Mouse (Mus musculus): ENCODE results near the gene Hsd17b1. TPM values are rescaled to one million over a fixed set of nuclear protein-coding genes. Genes with fewer than 3 reads are reported as not detected.

The Hsd17b1 gene
- 2.4 and 3.4 TPM in 2 replicates for total RNA-seq (2012; rRNA removed)

DNA sequence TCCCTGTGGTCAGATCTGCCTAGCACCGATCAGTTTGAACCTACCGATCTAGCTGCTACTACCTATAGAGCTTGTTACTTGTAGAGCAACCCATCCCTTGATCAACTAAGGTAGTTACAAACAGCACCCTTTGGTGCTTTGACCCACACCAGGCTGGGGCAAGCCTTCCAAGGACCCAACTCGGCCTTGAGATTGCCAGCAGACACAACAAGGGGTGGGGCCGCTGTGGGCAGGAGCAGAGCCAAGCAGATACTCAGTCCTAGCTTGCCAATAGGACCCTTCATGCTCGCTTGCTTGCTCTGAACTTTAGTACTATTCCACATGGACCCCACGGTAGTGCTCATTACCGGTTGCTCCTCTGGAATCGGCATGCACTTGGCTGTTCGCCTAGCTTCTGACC lies at the start of gene Hsd17b1:
TSS of gene Hsd17b1 (plus strand) at position 291 of the 400 bp plus-strand sequence.
- H3K36me3 ChIP-seq (ENCODE audit: control insufficient read depth, insufficient read depth, low read length, poor library complexity, severe bottlenecking): no peaks in the 10 kb centered on the region
- no peak for DNase-seq (ENCODE audit: low read depth, low spot score)
- in situ Hi-C loops (cut with MboI; ENCODE audit: low sequenced_read_pairs in 2 of 2, unreplicated experiment in 2 of 2): no loop called here
- H3K4me3 ChIP-seq (ENCODE audit: insufficient read depth in 1 of 2, low read depth in 1 of 2, low read length in 2 of 2, poor library complexity in 1 of 2, severe bottlenecking in 1 of 2): peak within 1 kb of the TSS; percentile 48 to 56
- TF ChIP-seq ZC3H11A (IDR thresholded peaks at IDR 0.05; ENCODE audit: borderline replicate concordance, low read depth, low read length): no peak
- TF ChIP-seq MAFK (IDR thresholded peaks at IDR 0.05; ENCODE audit: insufficient read depth, low read depth, low read length): no peak
- no peak for TF ChIP-seq ZNF384 (IDR thresholded peaks at IDR 0.05; ENCODE audit: low read depth, low read length)
- TF ChIP-seq CHD2 (IDR thresholded peaks at IDR 0.05; ENCODE audit: low read depth, low read length): no peak
- TF ChIP-seq HCFC1 (IDR thresholded peaks at IDR 0.05; ENCODE audit: borderline replicate concordance, insufficient read depth, low read length): no peak
- H3K4me1 ChIP-seq (ENCODE audit: control insufficient read depth in 2 of 2, insufficient read depth in 2 of 2, low read length in 2 of 2, poor library complexity in 1 of 2): 0 out of 4 replicates have a peak, but pooled peaks cover 1 to 2% of the 10 kb centered on the region in 2 experiments
- no peak within 1 kb of the TSS for H3K27ac ChIP-seq (ENCODE audit: insufficient read depth, low read depth, low read length, poor library complexity, severe bottlenecking)
- H3K9ac ChIP-seq (ENCODE audit: insufficient read depth, low read depth, low read length, poor library complexity, severe bottlenecking): peak within 1 kb of the TSS; percentile 21
- no peaks in the 10 kb centered on the region for H3K9me3 ChIP-seq (ENCODE audit: control insufficient read depth, insufficient read depth, low read depth, low read length)

DNA sequence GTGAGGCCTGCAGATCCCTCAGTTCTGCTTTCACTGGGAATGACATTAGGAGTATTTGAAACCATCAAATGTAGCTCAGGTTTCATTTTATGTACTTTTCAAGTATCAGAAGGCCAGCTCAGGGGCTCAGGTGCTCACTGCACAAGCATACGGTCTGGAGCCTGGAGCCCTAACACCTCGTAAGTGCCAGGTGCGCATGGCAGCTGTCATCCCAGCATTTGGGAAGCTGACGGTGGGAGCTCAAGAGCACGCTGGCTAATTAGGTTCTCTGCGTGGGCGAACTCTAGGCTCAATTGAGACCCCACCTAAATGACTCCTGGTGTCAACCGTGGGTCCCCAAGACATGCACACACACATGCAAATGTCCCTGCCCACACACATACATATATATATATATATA lies 48.9 kb upstream of the Hsd17b1 start:
- TF ChIP-seq ZC3H11A (IDR thresholded peaks at IDR 0.05; ENCODE audit: borderline replicate concordance, low read depth, low read length) (no peak), ZNF384 (IDR thresholded peaks at IDR 0.05; ENCODE audit: low read depth, low read length) (no peak), CHD2 (IDR thresholded peaks at IDR 0.05; ENCODE audit: low read depth, low read length) (no peak), MAFK (IDR thresholded peaks at IDR 0.05; ENCODE audit: insufficient read depth, low read depth, low read length) (no peak), HCFC1 (IDR thresholded peaks at IDR 0.05; ENCODE audit: borderline replicate concordance, insufficient read depth, low read length) (no peak)
- no peak for DNase-seq (ENCODE audit: low read depth, low spot score)
- Histone ChIP-seq H3K27ac (ENCODE audit: insufficient read depth, low read depth, low read length, poor library complexity, severe bottlenecking) (no peak overlapping the region), H3K4me1 (ENCODE audit: control insufficient read depth in 2 of 2, insufficient read depth in 2 of 2, low read length in 2 of 2, poor library complexity in 1 of 2) (no peaks in the 10 kb centered on the region), H3K9ac (ENCODE audit: insufficient read depth, low read depth, low read length, poor library complexity, severe bottlenecking) (no peak overlapping the region), H3K9me3 (ENCODE audit: control insufficient read depth, insufficient read depth, low read depth, low read length) (no peaks in the 10 kb centered on the region), H3K4me3 (ENCODE audit: insufficient read depth in 1 of 2, low read depth in 1 of 2, low read length in 2 of 2, poor library complexity in 1 of 2, severe bottlenecking in 1 of 2) (no peak overlapping the region), H3K36me3 (ENCODE audit: control insufficient read depth, insufficient read depth, low read length, poor library complexity, severe bottlenecking) (peaks cover 8% of the 10 kb centered on the region)
- in situ Hi-C loops (cut with MboI; ENCODE audit: low sequenced_read_pairs in 2 of 2, unreplicated experiment in 2 of 2): no loop called here

- DNase-seq (ENCODE audit: low read depth, low spot score): no peak
- H3K9ac ChIP-seq (ENCODE audit: insufficient read depth, low read depth, low read length, poor library complexity, severe bottlenecking): no peak overlapping the region
- no peak overlapping the region for H3K27ac ChIP-seq (ENCODE audit: insufficient read depth, low read depth, low read length, poor library complexity, severe bottlenecking)
- no peaks in the 10 kb centered on the region for H3K4me1 ChIP-seq (ENCODE audit: control insufficient read depth in 2 of 2, insufficient read depth in 2 of 2, low read length in 2 of 2, poor library complexity in 1 of 2)
- in situ Hi-C loops (cut with MboI; ENCODE audit: low sequenced_read_pairs in 2 of 2, unreplicated experiment in 2 of 2): no loop called here
- no peaks in the 10 kb centered on the region for H3K9me3 ChIP-seq (ENCODE audit: control insufficient read depth, insufficient read depth, low read depth, low read length)
- H3K4me3 ChIP-seq (ENCODE audit: insufficient read depth in 1 of 2, low read depth in 1 of 2, low read length in 2 of 2, poor library complexity in 1 of 2, severe bottlenecking in 1 of 2): no peak overlapping the region
- H3K36me3 ChIP-seq (ENCODE audit: control insufficient read depth, insufficient read depth, low read length, poor library complexity, severe bottlenecking): peaks cover 8% of the 10 kb centered on the region
- TF ChIP-seq CHD2 (IDR thresholded peaks at IDR 0.05; ENCODE audit: low read depth, low read length) (no peak), ZC3H11A (IDR thresholded peaks at IDR 0.05; ENCODE audit: borderline replicate concordance, low read depth, low read length) (no peak), HCFC1 (IDR thresholded peaks at IDR 0.05; ENCODE audit: borderline replicate concordance, insufficient read depth, low read length) (no peak), ZNF384 (IDR thresholded peaks at IDR 0.05; ENCODE audit: low read depth, low read length) (no peak), MAFK (IDR thresholded peaks at IDR 0.05; ENCODE audit: insufficient read depth, low read depth, low read length) (no peak)
These were observed 47.9 kb upstream of the Hsd17b1 start for GRCm38 (mm10) chr11:101030136-101030807.

DNA sequence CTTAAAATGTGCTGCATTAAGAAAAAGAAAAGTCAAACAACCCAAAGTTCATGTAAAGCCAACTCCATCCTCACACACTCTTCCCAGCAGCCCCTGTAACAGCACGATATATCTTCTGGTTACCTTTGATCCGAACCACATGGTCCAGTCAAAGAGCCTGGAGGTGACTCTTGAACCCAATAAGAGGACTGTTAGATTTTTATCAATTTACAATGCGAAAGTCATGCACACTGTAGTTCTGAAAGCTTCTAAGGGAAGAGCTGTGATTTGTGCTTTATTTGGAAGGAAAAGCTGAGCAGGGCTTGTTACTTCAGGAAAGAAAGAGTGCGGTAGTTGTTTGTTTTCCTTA lies 47.4 kb upstream of the Hsd17b1 start:
- Histone ChIP-seq H3K4me1 (ENCODE audit: control insufficient read depth in 2 of 2, insufficient read depth in 2 of 2, low read length in 2 of 2, poor library complexity in 1 of 2) (no peaks in the 10 kb centered on the region), H3K9me3 (ENCODE audit: control insufficient read depth, insufficient read depth, low read depth, low read length) (no peaks in the 10 kb centered on the region), H3K27ac (ENCODE audit: insufficient read depth, low read depth, low read length, poor library complexity, severe bottlenecking) (no peak overlapping the region), H3K36me3 (ENCODE audit: control insufficient read depth, insufficient read depth, low read length, poor library complexity, severe bottlenecking) (peaks cover 8% of the 10 kb centered on the region), H3K9ac (ENCODE audit: insufficient read depth, low read depth, low read length, poor library complexity, severe bottlenecking) (no peak overlapping the region), H3K4me3 (ENCODE audit: insufficient read depth in 1 of 2, low read depth in 1 of 2, low read length in 2 of 2, poor library complexity in 1 of 2, severe bottlenecking in 1 of 2) (no peak overlapping the region)
- TF ChIP-seq HCFC1 (IDR thresholded peaks at IDR 0.05; ENCODE audit: borderline replicate concordance, insufficient read depth, low read length) (no peak), MAFK (IDR thresholded peaks at IDR 0.05; ENCODE audit: insufficient read depth, low read depth, low read length) (no peak), ZNF384 (IDR thresholded peaks at IDR 0.05; ENCODE audit: low read depth, low read length) (no peak), CHD2 (IDR thresholded peaks at IDR 0.05; ENCODE audit: low read depth, low read length) (no peak), ZC3H11A (IDR thresholded peaks at IDR 0.05; ENCODE audit: borderline replicate concordance, low read depth, low read length) (no peak)
- no peak for DNase-seq (ENCODE audit: low read depth, low spot score)
- in situ Hi-C loops (cut with MboI; ENCODE audit: low sequenced_read_pairs in 2 of 2, unreplicated experiment in 2 of 2): no loop called here

Data from ES-E14 (cell line).